Mouse (Mus musculus): Measurements from ENCODE around the gene Gpr19. TPM values are rescaled to one million over a fixed set of nuclear protein-coding genes. Genes with fewer than 3 reads are reported as not detected.
A peak's percentile ranks its signal among the peaks of the same experiment; 100 is the strongest.

The Gpr19 gene
- polyA plus RNA-seq, 1 experiment from 2014 or later, result 38.5 TPM

DNA sequence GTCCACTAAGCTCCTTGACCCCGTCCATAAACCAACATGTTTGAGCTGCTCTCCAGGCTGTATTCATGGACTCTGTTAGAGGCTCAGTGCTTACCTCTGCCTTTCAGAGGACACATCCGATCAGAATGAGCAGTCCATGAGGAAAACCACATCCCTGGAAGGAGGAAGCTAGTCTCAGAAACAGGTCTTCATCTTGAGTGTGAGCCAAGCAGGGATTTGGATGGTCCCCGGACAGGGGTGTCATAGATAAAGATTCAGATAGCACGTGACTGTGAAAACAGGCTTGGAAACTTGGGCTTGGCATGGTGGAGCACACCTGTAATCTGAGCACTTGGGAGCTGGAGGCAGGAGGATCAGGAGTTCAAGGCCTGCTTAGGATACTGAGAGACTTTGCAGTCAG lies 31.5 kb upstream of the Gpr19 start:
- WGBS, result 53% methylated on average over 4 of the region's 4 CpGs
- Histone ChIP-seq H3K36me3 (replicated peaks) (peaks cover 3% of the 10 kb centered on the region), H3K4me1 (peaks cover 46% of the 10 kb centered on the region), H3K9me3 (no peaks in the 10 kb centered on the region), H3K4me3 (replicated peaks) (peak overlapping the region; percentile 57), H3K27ac (peak overlapping the region; percentile 75), H3K9ac (peak overlapping the region; percentile 85), H3K27me3 (no peaks in the 10 kb centered on the region), H3K4me2 (peak overlapping the region; percentile 93)
- ATAC-seq (ENCODE audit: low FRiP score), result no peak

DNA sequence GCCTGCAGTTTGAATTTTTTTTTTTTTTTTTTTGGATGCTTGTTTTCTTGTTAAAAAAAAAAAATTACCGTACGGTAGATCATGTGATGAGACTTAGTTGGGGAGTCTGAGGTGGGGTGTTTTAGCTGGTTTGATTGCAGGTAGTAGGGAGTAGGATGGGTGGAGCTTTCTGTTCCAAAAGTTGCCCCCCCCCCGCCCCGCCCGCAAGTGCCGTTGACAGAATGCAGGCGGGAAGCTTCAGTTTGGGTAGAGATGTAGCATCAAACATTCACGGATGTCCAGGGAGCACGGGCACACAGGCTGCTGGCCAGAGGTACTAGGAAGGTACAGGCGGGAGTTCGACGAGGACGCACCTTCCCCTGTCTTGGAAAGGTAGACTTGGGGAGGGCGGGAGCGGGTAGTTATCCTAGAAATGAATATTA lies 30.5 kb upstream of the Gpr19 start:
- WGBS, result 1% methylated on average over 15 of the region's 15 CpGs
- no peaks in the 10 kb centered on the region for H3K27me3 ChIP-seq
- H3K27ac ChIP-seq, result peak overlapping the region; percentile 100
- H3K9me3 ChIP-seq, result no peaks in the 10 kb centered on the region
- H3K9ac ChIP-seq, result peak overlapping the region; percentile 85
- peaks cover 4% of the 10 kb centered on the region; the same call in 1 of the 2 replicates for H3K36me3 ChIP-seq (replicated peaks)
- peak; percentile 28 for ATAC-seq (ENCODE audit: low FRiP score)
- peak overlapping the region; percentile 57 for H3K4me3 ChIP-seq (replicated peaks)
- peaks cover 51% of the 10 kb centered on the region for H3K4me1 ChIP-seq
- peak overlapping the region; percentile 93 for H3K4me2 ChIP-seq

DNA sequence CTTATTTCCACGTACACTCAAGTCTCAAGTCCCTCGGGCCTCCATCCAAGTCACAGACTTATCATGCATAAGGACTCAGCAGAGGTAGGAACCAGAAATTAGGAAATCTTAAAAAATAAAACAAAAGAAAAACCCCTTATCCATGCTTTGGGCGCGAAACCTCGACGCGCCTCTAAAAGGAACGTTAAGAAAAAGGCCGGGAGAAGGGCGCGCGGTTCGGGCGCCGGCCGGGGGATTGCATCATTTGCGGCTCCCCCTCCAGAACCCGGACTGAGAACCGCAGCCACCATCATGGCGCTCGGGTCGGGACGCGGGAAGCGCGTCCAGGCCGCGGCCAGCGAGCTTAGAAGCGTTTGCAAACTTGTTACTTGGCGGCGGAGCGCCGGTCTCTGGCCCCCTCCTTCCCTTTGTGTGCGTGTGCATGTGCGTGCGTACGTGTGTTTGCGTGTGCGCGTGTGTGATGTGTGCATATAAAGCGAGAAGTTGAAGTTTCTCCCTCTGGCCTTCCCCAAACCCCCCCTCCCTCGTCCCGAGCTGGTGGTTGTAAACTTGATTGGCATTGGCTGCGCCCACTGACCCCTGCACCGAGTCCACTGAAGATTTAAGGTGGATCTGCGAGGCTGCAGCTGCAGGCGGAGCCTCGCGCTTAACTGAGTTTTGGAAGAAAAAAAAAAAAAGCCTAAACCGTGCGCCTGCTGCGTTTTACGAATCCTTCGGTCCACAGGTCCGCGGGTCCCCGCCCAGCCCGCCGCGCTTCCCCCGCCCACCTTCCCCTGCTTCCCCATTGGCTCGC lies 29.9 kb upstream of the Gpr19 start:
- H3K9ac ChIP-seq, result peak overlapping the region; percentile 85
- peak overlapping the region; percentile 100 for H3K27ac ChIP-seq
- under 1% methylated on average over 63 of the region's 63 CpGs for WGBS
- peak overlapping the region; percentile 93 for H3K4me2 ChIP-seq
- peaks cover 56% of the 10 kb centered on the region for H3K4me1 ChIP-seq
- no peaks in the 10 kb centered on the region for H3K27me3 ChIP-seq
- H3K9me3 ChIP-seq, result no peaks in the 10 kb centered on the region
- H3K36me3 ChIP-seq (replicated peaks), result peaks cover 4% of the 10 kb centered on the region
- peak overlapping the region; percentile 57 for H3K4me3 ChIP-seq (replicated peaks)
- peak; percentile 89 for ATAC-seq (ENCODE audit: low FRiP score)

GRCm38 (mm10) chr6:134927595-134928095 lies 29.3 kb upstream of the Gpr19 start:
- 1% methylated on average over 13 of the region's 13 CpGs for WGBS
- peaks cover 4% of the 10 kb centered on the region for H3K36me3 ChIP-seq (replicated peaks)
- peak overlapping the region; percentile 93 for H3K4me2 ChIP-seq
- peak overlapping the region; percentile 100 for H3K27ac ChIP-seq
- H3K4me1 ChIP-seq, result peaks cover 55% of the 10 kb centered on the region
- no peaks in the 10 kb centered on the region for H3K27me3 ChIP-seq
- H3K4me3 ChIP-seq (replicated peaks), result peak overlapping the region; percentile 57
- ATAC-seq (ENCODE audit: low FRiP score), result peak; percentile 34
- peak overlapping the region; percentile 85 for H3K9ac ChIP-seq
- no peaks in the 10 kb centered on the region for H3K9me3 ChIP-seq

DNA sequence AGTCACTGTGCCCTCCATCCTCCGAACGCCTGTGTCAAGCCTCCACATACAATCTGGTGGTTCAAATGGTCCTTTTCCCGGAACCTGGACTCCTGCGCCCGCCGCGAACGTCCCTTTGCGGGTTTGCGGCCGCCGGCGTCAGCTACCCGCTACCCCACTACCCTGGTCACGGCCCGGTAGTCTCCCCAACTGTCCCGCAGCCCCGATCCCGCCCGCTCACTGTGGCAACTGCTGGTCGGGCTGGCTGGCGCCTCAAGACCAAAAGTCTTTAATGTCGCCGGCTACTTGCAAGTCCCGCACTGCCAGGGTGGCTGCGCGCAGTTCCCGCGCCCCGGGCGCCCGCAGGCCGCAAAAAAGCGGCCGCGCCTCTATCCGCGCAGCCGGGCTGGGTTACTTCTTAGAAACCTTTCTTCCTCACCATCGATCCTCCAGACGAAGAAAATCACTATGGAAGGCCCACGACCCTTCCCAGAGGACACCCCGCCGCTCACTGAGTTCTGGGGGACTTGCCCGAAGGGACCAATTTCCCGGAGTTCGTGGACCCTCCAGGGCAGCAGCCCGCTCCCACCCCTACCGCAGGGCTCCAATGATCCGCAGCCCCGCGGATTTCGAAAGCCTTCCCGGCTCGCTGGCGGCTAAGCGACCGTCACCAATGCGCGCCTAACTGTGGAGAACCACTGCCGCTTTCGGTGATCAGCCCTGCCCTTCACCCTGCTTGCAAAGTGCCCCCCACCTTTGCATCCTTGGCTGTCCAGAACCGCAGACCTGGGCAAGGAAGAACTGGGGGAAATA lies 28.6 kb upstream of the Gpr19 start:
- under 1% methylated on average over 61 of the region's 63 CpGs for WGBS
- peak overlapping the region; percentile 57 for H3K4me3 ChIP-seq (replicated peaks)
- H3K4me2 ChIP-seq, result peak overlapping the region; percentile 93
- H3K27me3 ChIP-seq, result no peaks in the 10 kb centered on the region
- peak overlapping the region; percentile 85 for H3K9ac ChIP-seq
- ATAC-seq (ENCODE audit: low FRiP score), result peak; percentile 47
- peak overlapping the region; percentile 100 for H3K27ac ChIP-seq
- H3K4me1 ChIP-seq, result peaks cover 62% of the 10 kb centered on the region
- no peaks in the 10 kb centered on the region for H3K9me3 ChIP-seq
- peaks cover 4% of the 10 kb centered on the region for H3K36me3 ChIP-seq (replicated peaks)

- Histone ChIP-seq H3K9ac (peak overlapping the region; percentile 85), H3K36me3 (replicated peaks) (peaks cover 4% of the 10 kb centered on the region), H3K4me3 (replicated peaks) (peak overlapping the region; percentile 57), H3K27me3 (no peaks in the 10 kb centered on the region), H3K27ac (peak overlapping the region; percentile 100), H3K9me3 (no peaks in the 10 kb centered on the region), H3K4me2 (peak overlapping the region; percentile 93), H3K4me1 (peaks cover 65% of the 10 kb centered on the region)
- 10% methylated on average over 3 of the region's 3 CpGs for WGBS
- ATAC-seq (ENCODE audit: low FRiP score), result no peak
Observed at GRCm38 (mm10) chr6:134926338-134926705, 27.9 kb upstream of the Gpr19 start.

DNA sequence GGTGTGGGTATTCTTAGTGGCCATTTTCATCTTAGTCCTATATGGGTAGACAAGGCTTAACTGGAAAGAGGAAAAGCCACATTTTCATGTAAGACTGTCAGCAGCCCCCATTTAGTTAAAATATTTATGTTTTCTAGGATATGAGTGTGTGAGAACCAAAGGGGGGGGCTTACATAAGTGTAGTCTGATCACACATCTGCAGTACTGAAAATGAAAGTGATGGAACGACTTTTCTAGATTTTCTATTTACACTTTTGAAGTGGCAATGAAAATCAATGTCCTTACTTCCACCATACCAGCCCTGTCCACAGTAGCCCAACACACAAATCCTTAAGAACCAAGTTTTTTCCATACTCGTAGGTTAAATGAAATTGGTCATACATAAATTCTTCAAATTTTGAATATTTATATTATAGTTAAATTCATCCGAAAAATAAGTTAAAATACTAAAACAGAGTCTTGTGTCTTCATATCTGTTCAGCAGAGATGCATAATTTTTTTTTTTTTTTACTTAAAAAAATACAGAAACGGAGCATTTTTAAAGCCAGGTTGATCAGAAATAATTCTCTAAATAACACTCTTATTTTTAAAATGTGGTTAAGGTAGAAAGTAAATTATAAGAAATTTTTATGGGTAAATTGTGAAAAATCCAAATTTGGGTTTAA lies 27.4 kb upstream of the Gpr19 start:
- peaks cover 60% of the 10 kb centered on the region for H3K4me1 ChIP-seq
- H3K4me3 ChIP-seq (replicated peaks), result 0 out of 2 replicates have a peak overlapping the region, but pooled peaks have one; percentile 8
- no peak for ATAC-seq (ENCODE audit: low FRiP score)
- H3K27me3 ChIP-seq, result no peaks in the 10 kb centered on the region
- H3K36me3 ChIP-seq (replicated peaks), result peaks cover 4% of the 10 kb centered on the region
- H3K27ac ChIP-seq, result no peak overlapping the region
- H3K4me2 ChIP-seq, result peak overlapping the region; percentile 40
- H3K9ac ChIP-seq, result no peak overlapping the region
- 62% methylated on average over 4 of the region's 4 CpGs for WGBS
- no peaks in the 10 kb centered on the region for H3K9me3 ChIP-seq

DNA sequence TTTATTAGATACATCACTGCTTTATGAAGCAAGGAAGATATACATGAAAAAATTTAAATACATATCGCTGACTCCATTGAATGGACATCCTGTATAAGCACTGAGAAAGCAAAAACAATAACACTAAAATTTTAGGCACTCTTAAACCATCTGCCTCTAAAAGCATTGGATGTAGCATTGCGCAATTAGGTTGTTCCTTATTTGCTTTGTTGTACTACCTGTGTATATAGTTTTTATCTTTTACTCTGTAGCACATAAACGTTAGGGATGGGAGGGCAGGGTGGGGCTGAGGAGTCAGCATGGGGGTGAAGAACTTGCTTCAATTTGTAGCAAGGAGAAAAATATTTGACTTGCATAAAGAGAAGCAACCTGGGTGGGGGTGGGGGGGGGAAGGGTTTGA lies 25.9 kb upstream of the Gpr19 start:
- Histone ChIP-seq H3K9ac (no peak overlapping the region), H3K4me3 (replicated peaks) (0 out of 2 replicates have a peak overlapping the region, but pooled peaks have one; percentile 10), H3K36me3 (replicated peaks) (peaks cover 4% of the 10 kb centered on the region), H3K9me3 (no peaks in the 10 kb centered on the region), H3K27ac (no peak overlapping the region), H3K4me1 (peaks cover 52% of the 10 kb centered on the region), H3K27me3 (no peaks in the 10 kb centered on the region), H3K4me2 (peak overlapping the region; percentile 38)
- WGBS, result 73% methylated on average over 3 of the region's 3 CpGs
- ATAC-seq (ENCODE audit: low FRiP score), result no peak

DNA sequence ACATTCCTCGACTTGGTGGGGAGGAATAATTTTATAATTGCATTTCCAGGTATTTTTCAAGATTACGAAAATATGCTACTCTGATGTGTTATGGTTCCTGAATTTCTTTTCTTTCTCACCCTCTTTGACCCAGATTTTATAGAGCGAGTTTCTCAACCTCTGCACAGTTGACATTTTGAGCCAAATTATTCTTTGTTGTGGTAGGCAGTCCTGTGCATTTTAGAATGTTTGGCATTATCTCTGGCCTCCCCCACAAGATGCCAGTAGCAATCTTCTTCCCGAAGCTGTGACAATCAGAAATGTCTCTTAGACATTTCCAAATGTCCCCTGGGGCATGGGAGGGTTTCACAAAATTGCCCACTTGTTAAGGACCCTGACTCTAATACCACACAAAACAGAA lies 25.3 kb upstream of the Gpr19 start:
- peak overlapping the region; percentile 23 for H3K4me3 ChIP-seq (replicated peaks)
- peaks cover 2% of the 10 kb centered on the region; the same call in 1 of the 2 replicates for H3K27me3 ChIP-seq
- 69% methylated on average over 4 of the region's 4 CpGs for WGBS

GRCm38 (mm10) chr6:134922511-134923195 lies 24.3 kb upstream of the Gpr19 start:
- Histone ChIP-seq H3K36me3 (replicated peaks) (peaks cover 4% of the 10 kb centered on the region), H3K27me3 (peaks cover 9% of the 10 kb centered on the region; the same call in 1 of the 2 replicates), H3K27ac (peak overlapping the region; percentile 20; the same call in 1 of the 2 replicates), H3K4me1 (peaks cover 51% of the 10 kb centered on the region), H3K4me3 (replicated peaks) (peak overlapping the region; percentile 91), H3K9me3 (no peaks in the 10 kb centered on the region), H3K4me2 (peak overlapping the region; percentile 92), H3K9ac (peak overlapping the region; percentile 97)
- 31% methylated on average over 9 of the region's 9 CpGs for WGBS
- no peak for ATAC-seq (ENCODE audit: low FRiP score)

More for the DNA sequence above, 25.3 kb upstream of the Gpr19 start:
- Histone ChIP-seq H3K27ac (no peak overlapping the region), H3K9ac (peak overlapping the region; percentile 36), H3K36me3 (replicated peaks) (peaks cover 4% of the 10 kb centered on the region), H3K4me1 (peaks cover 54% of the 10 kb centered on the region), H3K4me2 (peak overlapping the region; percentile 92), H3K9me3 (no peaks in the 10 kb centered on the region)
- ATAC-seq (ENCODE audit: low FRiP score), result no peak

DNA sequence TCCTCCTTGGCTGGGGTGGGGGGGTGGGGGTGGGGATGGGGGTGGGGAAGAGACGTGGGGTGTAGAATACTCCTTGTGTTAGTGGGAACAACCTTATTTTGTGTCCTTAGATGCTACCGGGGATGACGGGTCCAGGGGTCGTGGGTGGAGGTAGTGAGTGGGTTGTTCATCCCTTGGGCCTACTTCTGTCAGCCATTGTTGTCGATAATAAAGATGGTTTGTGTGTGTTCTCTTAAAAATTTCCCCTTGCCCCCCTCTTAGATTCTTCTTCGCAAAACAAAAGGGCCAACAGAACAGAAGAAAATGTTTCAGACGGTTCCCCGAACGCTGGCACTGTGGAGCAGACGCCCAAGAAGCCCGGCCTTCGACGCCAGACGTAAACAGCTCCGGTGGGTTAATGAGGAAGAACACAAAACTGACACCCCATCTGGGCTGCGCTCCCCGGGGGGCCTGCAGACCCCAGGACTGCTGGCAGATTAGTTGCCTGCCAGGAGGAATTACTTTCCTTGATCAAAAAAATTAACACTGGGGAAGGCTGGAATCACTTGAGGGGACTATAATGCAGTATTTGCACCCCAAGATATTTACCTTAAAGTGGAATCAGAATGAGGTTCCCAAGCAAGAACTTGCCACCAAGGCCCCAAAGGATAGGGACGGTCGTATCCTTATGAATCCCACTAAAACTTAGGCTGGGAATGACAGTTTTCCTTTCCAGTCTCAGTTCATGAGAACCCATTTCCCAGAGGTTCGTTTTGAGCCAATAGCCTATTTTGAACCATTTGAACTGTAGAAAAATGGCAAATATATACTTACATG lies 23.5 kb upstream of the Gpr19 start:
- WGBS, result 4% methylated on average over 20 of the region's 20 CpGs
- H3K4me2 ChIP-seq, result peak overlapping the region; percentile 92
- peaks cover 52% of the 10 kb centered on the region for H3K4me1 ChIP-seq
- H3K9ac ChIP-seq, result peak overlapping the region; percentile 97
- H3K9me3 ChIP-seq, result no peaks in the 10 kb centered on the region
- peaks cover 9% of the 10 kb centered on the region; the same call in 1 of the 2 replicates for H3K27me3 ChIP-seq
- H3K27ac ChIP-seq, result peak overlapping the region; percentile 97
- H3K36me3 ChIP-seq (replicated peaks), result peaks cover 4% of the 10 kb centered on the region
- no peak for ATAC-seq (ENCODE audit: low FRiP score)
- H3K4me3 ChIP-seq (replicated peaks), result peak overlapping the region; percentile 91
